ENCODE assay signal across 21 mouse cellular contexts in the genomic region with DNA sequence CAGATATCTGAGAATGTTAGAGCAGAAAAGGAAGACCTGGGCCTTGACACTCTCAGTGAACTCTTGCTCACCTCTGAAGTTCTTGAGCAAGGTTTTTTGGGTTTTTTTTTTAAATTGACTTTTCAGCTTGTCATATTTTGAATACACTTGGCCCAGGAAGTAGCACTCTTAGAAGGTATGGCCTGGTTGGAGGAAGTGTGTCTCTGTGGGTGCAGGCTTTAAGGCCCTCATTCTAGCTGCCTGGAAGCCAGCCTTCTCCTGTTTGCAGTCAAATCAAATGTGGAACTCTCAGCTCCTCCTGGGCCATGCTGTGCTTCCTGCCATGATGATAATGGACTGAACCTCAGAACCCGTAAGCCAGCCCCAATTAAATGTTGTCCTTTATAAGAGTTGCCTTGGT.
"Had no signal": no experiment of that assay in that cellular context is flagged by ENCODE, and none has a peak within 500 bp of the region (broad histone marks: within the 10 kb centered on the region; RNA-seq: fewer than 3 reads in every experiment).

No protein-coding gene starts in this region.

- H3K36me3 ChIP-seq: limb, embryonic 10.5 days; limb, embryonic 13.5 days; liver, embryonic 12.5 days; liver, embryonic 15.5 days; lung, embryonic 15.5 days; neural tube, embryonic 12.5 days; neural tube, embryonic 15.5 days; stomach, embryonic 15.5 days had no signal

- H3K27ac ChIP-seq: kidney, postnatal 0 days; layer of hippocampus, adult 2 months; limb, embryonic 10.5 days; limb, embryonic 13.5 days; liver, embryonic 12.5 days; liver, embryonic 15.5 days; lung, embryonic 15.5 days; neural tube, embryonic 12.5 days; neural tube, embryonic 15.5 days; stomach, embryonic 15.5 days had no signal

- H3K4me1 ChIP-seq: liver, embryonic 12.5 days; liver, embryonic 15.5 days; megakaryocyte, embryonic 14.5 days had no signal

- H3K4me3 ChIP-seq: layer of hippocampus, adult 2 months; limb, embryonic 10.5 days; limb, embryonic 13.5 days; liver, embryonic 12.5 days; liver, embryonic 15.5 days; lung, embryonic 15.5 days; megakaryocyte, embryonic 14.5 days; neural tube, embryonic 12.5 days; neural tube, embryonic 15.5 days; stomach, embryonic 15.5 days had no signal

- ATAC-seq: intestine, postnatal 0 days; liver, embryonic 12.5 days had no signal

- DNase-seq: kidney, adult 2 months; kidney, postnatal 25 days; layer of hippocampus, adult 9-11 months; liver; lung, adult 18-20 months; lung, postnatal 10 days; lung, postnatal 36 days; right cerebral cortex, postnatal 25 days; spleen, adult 18-20 months had no signal

- H3K27me3 ChIP-seq: limb, embryonic 13.5 days; liver, embryonic 12.5 days; liver, embryonic 15.5 days; lung, embryonic 15.5 days; neural tube, embryonic 12.5 days; neural tube, embryonic 15.5 days; stomach, embryonic 15.5 days had no signal

- H3K9me3 ChIP-seq: limb, embryonic 10.5 days; liver, embryonic 12.5 days; liver, embryonic 15.5 days; lung, embryonic 15.5 days; megakaryocyte, embryonic 14.5 days; neural tube, embryonic 12.5 days; neural tube, embryonic 15.5 days; stomach, embryonic 15.5 days had no signal
